Mouse (Mus musculus) heart, adult 2 months (tissue): ENCODE data around the gene Sema3g. TPM values are rescaled to one million over a fixed set of nuclear protein-coding genes. Genes with fewer than 3 reads are reported as not detected.
A peak's percentile ranks its signal among the peaks of the same experiment; 100 is the strongest.

Source experiments
- DNase-seq, 2 experiments: peaks; one replicate each; pipeline ENCODE4 v3.0.0; 2021
- H3K27ac ChIP-seq: fragments of 200-600 bp; 2 replicates; pipeline ENCODE4 v1.8.1; 2022
- H3K27me3 ChIP-seq: fragments of 200-500 bp; 2 replicates; pipeline ENCODE4 v1.6.1; 2012; ENCODE audit warnings: mild to moderate bottlenecking, low read length, inconsistent platforms, mixed read lengths; ENCODE audit not compliant: control insufficient read depth, insufficient read depth
- H3K36me3 ChIP-seq: fragments of 200-500 bp; 2 replicates; pipeline ENCODE4 v1.6.1; 2012; ENCODE audit warnings: low read length, inconsistent platforms; ENCODE audit not compliant: control insufficient read depth, insufficient read depth
- H3K4me1 ChIP-seq: fragments of 200-500 bp; 2 replicates; pipeline ENCODE4 v1.6.1; 2011; ENCODE audit warnings: low read length; ENCODE audit not compliant: control insufficient read depth, insufficient read depth
- H3K4me3 ChIP-seq: fragments of 200-600 bp; 2 replicates; pipeline ENCODE4 v1.8.1; 2022
- H3K79me2 ChIP-seq: fragments of 200-500 bp; replicated peaks from 2 replicates; pipeline ENCODE4 v1.6.1; 2012; ENCODE audit warnings: mild to moderate bottlenecking, inconsistent platforms, low read length, moderate library complexity, mixed read lengths; ENCODE audit not compliant: control insufficient read depth, insufficient read depth
- H3K9ac ChIP-seq: fragments of 200-500 bp; 2 replicates; pipeline ENCODE4 v1.6.1; 2012; ENCODE audit warnings: low read depth, mild to moderate bottlenecking, control low read depth, inconsistent platforms, low read length, mixed read lengths
- CTCF ChIP-seq: fragments of 200-600 bp; IDR thresholded peaks from 2 replicates; pipeline ENCODE4 v1.8.1; 2022; ENCODE audit warnings: antibody characterized with exemption, mild to moderate bottlenecking, moderate library complexity
- EP300 ChIP-seq: fragments of 200-500 bp; IDR thresholded peaks from 2 replicates; pipeline ENCODE4 v1.6.1; 2011; ENCODE audit warnings: low read depth, low read length, control low read depth; ENCODE audit not compliant: insufficient read depth
- POLR2A ChIP-seq: fragments of 200-500 bp; IDR thresholded peaks from 2 replicates; pipeline ENCODE4 v1.6.1; 2011; ENCODE audit warnings: mild to moderate bottlenecking, low read depth, low read length, control low read depth; ENCODE audit not compliant: insufficient read depth
- WGBS: fragments of 180-500 bp; shearing (Covaris S2); methylation state at CpG from one replicate; pipeline ENCODE4 v1.1.7; 2018; 5-methylcytosine and 5-hydroxymethylcytosine counted together
- intact Hi-C: fragments of 180-260 bp; cut with DNase I; formaldehyde crosslinking; loops from one replicate; pipeline ENCODE4 v1.15.1; 2025
- polyA plus RNA-seq: library from polyadenylated mRNA; depleted of rRNA; stranded (reverse); fragments of >200 nt; gene quantifications from 2 replicates; pipeline ENCODE4 v1.2.3, GENCODE M21; 2012; rRNA removed
- total RNA-seq, 2 experiments: library from RNA; stranded (reverse); gene quantifications; 2 replicates each; pipeline ENCODE4 v1.2.3; 2021

Gene Sema3g
- total and polyA plus RNA-seq, 3 experiments, result 6.1 to 15.1 (median 15.0) TPM

- no peaks in the 10 kb centered on the region for H3K79me2 ChIP-seq
- no peak overlapping the region for H3K4me3 ChIP-seq
- H3K27ac ChIP-seq, result no peak overlapping the region
- intact Hi-C loops, result loop anchor here (1.0 to 5.0 kb wide), 2 partner anchors 55 to 200 kb away; no protein-coding TSS in a partner anchor
- no peak overlapping the region for H3K9ac ChIP-seq
- 22% methylated on average over 7 of the region's 7 CpGs for WGBS
- no peaks in the 10 kb centered on the region for H3K36me3 ChIP-seq
- H3K4me1 ChIP-seq, result no peaks in the 10 kb centered on the region
- H3K27me3 ChIP-seq, result no peaks in the 10 kb centered on the region
- TF ChIP-seq CTCF, result peak; percentile 93
- TF ChIP-seq EP300, result 0 out of 2 replicates have a peak, but pooled peaks have one; percentile 37
- TF ChIP-seq POLR2A, result no peak
- peak; percentile 69 to 80 for DNase-seq
Observed at GRCm38 (mm10) chr14:31272164-31272563, 54.5 kb downstream of the Sema3g start.

Other genes starting within 250 kb of the Sema3g start
- 10 to 100 TPM; 24.6 to 25.1 TPM for gene Glt8d1, start 216.5 kb upstream of the Sema3g start, total RNA-seq
- gene Glt8d1, start 216.5 kb upstream of the Sema3g start, polyA plus RNA-seq, result 18.4 and 30.1 TPM in 2 replicates
- 100 to 1,000 TPM; 123 to 137 TPM for gene Spcs1, start 216.2 kb upstream of the Sema3g start, total RNA-seq
- gene Spcs1, start 216.2 kb upstream of the Sema3g start, polyA plus RNA-seq, result 145 and 289 TPM in 2 replicates
- gene Pbrm1, start 198.7 kb upstream of the Sema3g start, total RNA-seq, result 10 to 100 TPM; 49.6 to 52.8 TPM
- 7.7 and 15.7 TPM in 2 replicates for gene Pbrm1, start 198.7 kb upstream of the Sema3g start, polyA plus RNA-seq
- gene Gnl3, start 198.7 kb upstream of the Sema3g start, total RNA-seq, result 10 to 100 TPM; 26.2 to 27.6 TPM
- gene Gnl3, start 198.7 kb upstream of the Sema3g start, polyA plus RNA-seq, result 8.1 and 19.2 TPM in 2 replicates
- gene Smim4, start 88.9 kb upstream of the Sema3g start, total RNA-seq, result 10 to 100 TPM; 61.1 to 81.3 TPM
- gene Smim4, start 88.9 kb upstream of the Sema3g start, polyA plus RNA-seq, result 57.5 and 81.7 TPM in 2 replicates
- gene Nt5dc2, start 86.8 kb upstream of the Sema3g start, total RNA-seq, result 10 to 100 TPM; 18.7 to 21.8 TPM
- 52.5 and 82.7 TPM in 2 replicates for gene Nt5dc2, start 86.8 kb upstream of the Sema3g start, polyA plus RNA-seq
- 10 to 100 TPM; 64.2 to 65.0 TPM for gene Stab1, start 49.2 kb upstream of the Sema3g start, total RNA-seq
- gene Stab1, start 49.2 kb upstream of the Sema3g start, polyA plus RNA-seq, result 77.0 and 90.8 TPM in 2 replicates
- 1,000 to 10,000 TPM; 5,084 to 5,508 TPM for gene Tnnc1, start 9.5 kb upstream of the Sema3g start, total RNA-seq
- 4,851 and 5,939 TPM in 2 replicates for gene Tnnc1, start 9.5 kb upstream of the Sema3g start, polyA plus RNA-seq
- gene Nisch, start 914 bp upstream of the Sema3g start, total RNA-seq, result 100 to 1,000 TPM; 123 to 129 TPM
- 187 and 223 TPM in 2 replicates for gene Nisch, start 914 bp upstream of the Sema3g start, polyA plus RNA-seq
- gene Phf7, start 33.5 kb downstream of the Sema3g start, total RNA-seq, result 1 to 10 TPM; 2.9 to 3.6 TPM
- gene Phf7, start 33.5 kb downstream of the Sema3g start, polyA plus RNA-seq, result 3.1 and 5.7 TPM in 2 replicates
- 10 to 100 TPM; 39.6 to 49.1 TPM for gene Bap1, start 33.6 kb downstream of the Sema3g start, total RNA-seq
- gene Bap1, start 33.6 kb downstream of the Sema3g start, polyA plus RNA-seq, result 43.6 and 55.2 TPM in 2 replicates
- under 1 TPM; 0.02 to 0.05 TPM for gene Dnah1, start 106.0 kb downstream of the Sema3g start, total RNA-seq
- 0.03 and 0.41 TPM in 2 replicates for gene Dnah1, start 106.0 kb downstream of the Sema3g start, polyA plus RNA-seq
- gene Capn7, start 118.8 kb downstream of the Sema3g start, total RNA-seq, result 10 to 100 TPM; 29.6 to 32.5 TPM
- 15.3 and 30.1 TPM in 2 replicates for gene Capn7, start 118.8 kb downstream of the Sema3g start, polyA plus RNA-seq
- gene Sh3bp5, start 218.2 kb downstream of the Sema3g start, total RNA-seq, result 10 to 100 TPM; 51.0 to 58.3 TPM
- gene Sh3bp5, start 218.2 kb downstream of the Sema3g start, polyA plus RNA-seq, result 27.0 and 37.1 TPM in 2 replicates